ENCODE assay signal across 18 mouse cellular contexts in genomic region chr3:137078600-137078975, GRCm38 (mm10).
DNase-seq lines count a peak whose midpoint lies in the region; ATAC-seq and TF ChIP-seq lines count a peak whose summit lies in the region.
"Had no signal": no experiment of that assay in that cellular context is flagged by ENCODE, and none has a peak within 500 bp of the region (broad histone marks: within the 10 kb centered on the region; RNA-seq: fewer than 3 reads in every experiment).

No protein-coding gene starts in this region.

- no peak overlapping the region for H3K4me3 ChIP-seq in midbrain, embryonic 11.5 days (ENCODE audit: low read depth, low read length)
- no peak overlapping the region for H3K4me3 ChIP-seq in midbrain, postnatal 0 days (ENCODE audit: low read depth, low read length)
- no peak overlapping the region for H3K4me3 ChIP-seq in limb, embryonic 15.5 days
- H3K4me3 ChIP-seq in forebrain, embryonic 16.5 days (replicated peaks; ENCODE audit: low read length) = no peak overlapping the region
- H3K4me3 ChIP-seq: embryonic facial prominence, embryonic 12.5 days; forebrain, embryonic 13.5 days; forebrain, embryonic 15.5 days had no signal

- ATAC-seq in frontal cortex, adult (ENCODE audit: low TSS enrichment) = peak; percentile 50
- ATAC-seq in midbrain, embryonic 11.5 days (ENCODE audit: low FRiP score) = no peak
- ATAC-seq in midbrain, postnatal 0 days (ENCODE audit: low FRiP score) = no peak
- ATAC-seq in limb, embryonic 15.5 days (ENCODE audit: insufficient number of reproducible peaks, low FRiP score, low TSS enrichment, low read depth) = peak; percentile 40; the same call in 1 of the 2 replicates
- ATAC-seq in forebrain, embryonic 16.5 days = no peak
- ATAC-seq: forebrain, embryonic 13.5 days had no signal

- no peaks in the 10 kb centered on the region for H3K9me3 ChIP-seq in midbrain, embryonic 11.5 days (ENCODE audit: control insufficient read depth, low read length)
- no peaks in the 10 kb centered on the region for H3K9me3 ChIP-seq in midbrain, postnatal 0 days (ENCODE audit: low read length)
- no peaks in the 10 kb centered on the region for H3K9me3 ChIP-seq in limb, embryonic 15.5 days
- no peaks in the 10 kb centered on the region for H3K9me3 ChIP-seq in forebrain, embryonic 16.5 days (ENCODE audit: control insufficient read depth, low read length)
- H3K9me3 ChIP-seq: embryonic facial prominence, embryonic 12.5 days; forebrain, embryonic 13.5 days; forebrain, embryonic 15.5 days had no signal

- DNase-seq in frontal cortex, postnatal 14 days (ENCODE audit: low spot score in 2 of 2) = no peak
- DNase-seq in midbrain, embryonic 11.5 days (ENCODE audit: low spot score, missing footprints) = peak; percentile 59
- DNase-seq in midbrain, postnatal 0 days (ENCODE audit: low spot score) = no peak
- DNase-seq: adrenal gland, adult 2 months; adrenal gland, postnatal 10 days; adrenal gland, postnatal 25 days; cerebellum, adult 11 months; cerebellum, adult 18-20 months; cerebellum, adult 8-10 months; cerebellum, adult 9-11 months; cerebellum, postnatal 36 days; embryo, embryonic 11 days had no signal

- TF ChIP-seq CTCF in midbrain, postnatal 0 days (IDR thresholded peaks at IDR 0.05) = no peak

- H3K9ac ChIP-seq in midbrain, embryonic 11.5 days (ENCODE audit: low read length) = no peak overlapping the region
- H3K9ac ChIP-seq in midbrain, postnatal 0 days (replicated peaks; ENCODE audit: low read length, poor library complexity, severe bottlenecking) = no peak overlapping the region
- no peak overlapping the region for H3K9ac ChIP-seq in limb, embryonic 15.5 days
- no peak overlapping the region for H3K9ac ChIP-seq in forebrain, embryonic 16.5 days (replicated peaks; ENCODE audit: low read depth, low read length)
- H3K9ac ChIP-seq: embryonic facial prominence, embryonic 12.5 days; forebrain, embryonic 13.5 days; forebrain, embryonic 15.5 days had no signal

- WGBS in midbrain, embryonic 11.5 days = 85% methylated on average over 3 of the region's 3 CpGs
- WGBS in midbrain, postnatal 0 days = 79% methylated on average over 3 of the region's 3 CpGs
- 69% methylated on average over 3 of the region's 3 CpGs for WGBS in limb, embryonic 15.5 days
- 89% methylated on average over 3 of the region's 3 CpGs for WGBS in forebrain, embryonic 16.5 days

- no peaks in the 10 kb centered on the region for H3K27me3 ChIP-seq in midbrain, embryonic 11.5 days (ENCODE audit: control insufficient read depth, insufficient read depth, low read length)
- no peaks in the 10 kb centered on the region for H3K27me3 ChIP-seq in midbrain, postnatal 0 days (ENCODE audit: insufficient read depth, low read length)
- no peaks in the 10 kb centered on the region for H3K27me3 ChIP-seq in limb, embryonic 15.5 days
- H3K27me3 ChIP-seq in forebrain, embryonic 16.5 days (replicated peaks; ENCODE audit: control insufficient read depth, insufficient read depth, low read length) = no peaks in the 10 kb centered on the region
- H3K27me3 ChIP-seq: embryonic facial prominence, embryonic 12.5 days; forebrain, embryonic 13.5 days; forebrain, embryonic 15.5 days had no signal

- H3K27ac ChIP-seq in midbrain, embryonic 11.5 days (ENCODE audit: low read depth, low read length) = no peak overlapping the region
- H3K27ac ChIP-seq in midbrain, postnatal 0 days (ENCODE audit: low read depth, low read length) = no peak overlapping the region
- no peak overlapping the region for H3K27ac ChIP-seq in limb, embryonic 15.5 days
- no peak overlapping the region for H3K27ac ChIP-seq in forebrain, embryonic 16.5 days (ENCODE audit: low read length)
- H3K27ac ChIP-seq: embryonic facial prominence, embryonic 12.5 days; forebrain, embryonic 13.5 days had no signal

- H3K4me2 ChIP-seq in midbrain, embryonic 11.5 days = no peak overlapping the region
- H3K4me2 ChIP-seq in midbrain, postnatal 0 days (ENCODE audit: low read depth, low read length, poor library complexity, severe bottlenecking) = no peak overlapping the region
- H3K4me2 ChIP-seq in limb, embryonic 15.5 days = no peak overlapping the region
- no peak overlapping the region for H3K4me2 ChIP-seq in forebrain, embryonic 16.5 days (ENCODE audit: low read length)
- H3K4me2 ChIP-seq: embryonic facial prominence, embryonic 12.5 days; forebrain, embryonic 13.5 days; forebrain, embryonic 15.5 days had no signal

- no peaks in the 10 kb centered on the region for H3K36me3 ChIP-seq in midbrain, embryonic 11.5 days (ENCODE audit: control insufficient read depth, insufficient read depth, low read length)
- no peaks in the 10 kb centered on the region for H3K36me3 ChIP-seq in midbrain, postnatal 0 days (ENCODE audit: insufficient read depth, low read length)
- no peaks in the 10 kb centered on the region for H3K36me3 ChIP-seq in limb, embryonic 15.5 days
- H3K36me3 ChIP-seq in forebrain, embryonic 16.5 days (ENCODE audit: control insufficient read depth, insufficient read depth) = no peaks in the 10 kb centered on the region
- H3K36me3 ChIP-seq: embryonic facial prominence, embryonic 12.5 days; forebrain, embryonic 15.5 days had no signal

- H3K4me1 ChIP-seq in midbrain, embryonic 11.5 days (ENCODE audit: control insufficient read depth, insufficient read depth, low read length) = no peaks in the 10 kb centered on the region
- no peaks in the 10 kb centered on the region for H3K4me1 ChIP-seq in midbrain, postnatal 0 days (ENCODE audit: insufficient read depth, low read length)
- H3K4me1 ChIP-seq in limb, embryonic 15.5 days = peaks cover 3% of the 10 kb centered on the region; the same call in 1 of the 2 replicates
- H3K4me1 ChIP-seq in forebrain, embryonic 16.5 days (replicated peaks; ENCODE audit: control insufficient read depth, insufficient read depth, low read length) = no peaks in the 10 kb centered on the region
- H3K4me1 ChIP-seq: embryonic facial prominence, embryonic 12.5 days; forebrain, embryonic 13.5 days; forebrain, embryonic 15.5 days had no signal

Comparison
In these comparisons a context has a peak if more than half of its experiments do, and no peak if none do; other contexts are left out.
1. ATAC-seq: peak in frontal cortex, adult (single experiment) and limb, embryonic 15.5 days (single experiment); none in midbrain, embryonic 11.5 days (single experiment), midbrain, postnatal 0 days (single experiment) and forebrain, embryonic 16.5 days (single experiment).